Mouse (Mus musculus): ENCODE measurements at regions not wholly inside any gene's neighbourhood (a gene's known extent, or its start where the extent isn't known, plus 50 kb on each side); places are given as distances from the start of the nearest gene placed in this dataset.

GRCm38 (mm10) chr12:43123160-43123559 is 1087.0 kb downstream of the Dnajb9 start:
- peak in 1 of 2 experiments; percentile 2 for DNase-seq (ENCODE audit: low spot score in 2 of 2)

- no peak for DNase-seq (ENCODE audit: low spot score in 2 of 2)
Observed at GRCm38 (mm10) chr12:43112096-43112495, 1098.0 kb downstream of the Dnajb9 start.

GRCm38 (mm10) chr12:43099382-43099781 is 1110.7 kb downstream of the Dnajb9 start:
- no peak for DNase-seq (ENCODE audit: low spot score in 2 of 2)

GRCm38 (mm10) chr12:43078081-43078480 is 1132.0 kb downstream of the Dnajb9 start:
- no peak for DNase-seq (ENCODE audit: low spot score in 2 of 2)
